Mouse (Mus musculus): ENCODE data around the gene Ankrd13a. TPM values are rescaled to one million over a fixed set of nuclear protein-coding genes. Genes with fewer than 3 reads are reported as not detected.
A peak's percentile ranks its signal among the peaks of the same experiment; 100 is the strongest.

The Ankrd13a gene
- polyA plus RNA-seq (2015; fragmentation: Nextera tagmentation; extraction: Ambion mirVana), result 31.2 and 43.1 TPM in 2 replicates

DNA sequence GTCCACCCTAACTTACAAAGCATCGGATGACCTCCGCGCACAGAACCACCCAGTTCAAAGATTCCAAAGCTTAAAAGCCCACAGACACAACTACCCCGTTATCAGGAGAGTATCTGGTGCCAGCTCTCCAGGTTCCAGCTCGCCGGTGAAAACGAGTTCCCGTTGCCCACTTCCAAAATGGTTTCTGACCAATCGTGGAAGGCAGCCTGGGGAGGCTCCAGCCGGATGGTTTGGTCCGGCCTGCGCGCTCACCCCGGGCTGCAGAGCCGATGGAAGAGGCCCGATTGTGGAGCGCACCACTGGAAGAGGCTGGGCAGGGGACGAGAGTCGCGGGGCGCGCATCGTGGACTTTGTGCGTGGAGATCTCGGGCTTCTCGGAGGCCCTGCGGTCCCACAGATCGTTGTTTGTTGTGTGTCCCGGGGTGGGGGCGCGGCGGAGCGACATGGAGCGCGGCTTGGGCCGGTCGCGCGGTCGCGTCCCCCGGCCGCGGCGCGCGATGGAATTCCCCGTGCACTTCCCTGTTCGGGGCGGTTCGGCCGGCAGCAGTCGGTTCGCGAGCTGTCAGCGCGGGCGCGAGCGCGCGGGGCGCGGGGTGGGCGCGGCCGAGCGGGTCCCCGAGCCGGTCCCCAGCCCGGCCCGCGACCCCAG lies at the start of gene Ankrd13a:
Gene Ankrd13a, plus strand, starts transcription at position 275 of the 649 bp plus-strand sequence.
- Histone ChIP-seq H3K27me3 (ENCODE audit: control insufficient read depth, insufficient read depth, low read depth, low read length) (no peaks in the 10 kb centered on the region), H3K9ac (ENCODE audit: low read length) (peak within 1 kb of the TSS; percentile 89), H3K9me3 (ENCODE audit: control insufficient read depth, low read length) (no peaks in the 10 kb centered on the region), H3K4me2 (ENCODE audit: low read depth, low read length) (peak within 1 kb of the TSS; percentile 70), H3K36me3 (ENCODE audit: control insufficient read depth, insufficient read depth, low read length) (no peaks in the 10 kb centered on the region), H3K4me1 (replicated peaks; ENCODE audit: control insufficient read depth, insufficient read depth, low read length) (peaks cover 24% of the 10 kb centered on the region), H3K27ac (ENCODE audit: low read length) (peak within 1 kb of the TSS; percentile 86), H3K4me3 (ENCODE audit: low read length) (peak within 1 kb of the TSS; percentile 74)
- WGBS, result under 1% methylated on average over 41 of the region's 73 CpGs
- peak; percentile 86 for ATAC-seq (ENCODE audit: low read depth)

DNA sequence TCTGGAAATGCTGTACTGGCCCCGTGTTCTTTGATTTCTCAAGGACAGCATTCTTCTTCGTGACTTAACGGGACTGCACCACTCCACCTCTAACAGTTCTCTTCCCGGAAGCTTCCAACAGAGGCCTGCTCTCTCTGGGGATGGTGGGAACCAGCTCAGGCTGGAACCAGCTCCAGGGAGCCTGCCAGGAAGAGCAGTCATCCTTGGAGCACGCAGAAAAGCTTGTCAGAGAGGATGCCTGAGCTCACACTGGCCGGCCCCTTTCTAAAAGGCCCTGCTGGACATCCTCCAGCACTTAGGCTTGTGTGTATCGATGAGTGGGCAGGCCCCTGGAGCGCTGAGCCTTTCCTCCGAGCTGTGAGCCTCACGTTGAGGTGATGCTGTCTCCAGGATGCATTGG lies 46.3 kb upstream of the Ankrd13a start:
- ATAC-seq (ENCODE audit: low read depth), result no peak
- no peak overlapping the region for H3K4me3 ChIP-seq (ENCODE audit: low read length)
- no peak overlapping the region for H3K27ac ChIP-seq (ENCODE audit: low read length)
- peaks cover 18% of the 10 kb centered on the region for H3K36me3 ChIP-seq (ENCODE audit: control insufficient read depth, insufficient read depth, low read length)
- no peak overlapping the region for H3K9ac ChIP-seq (ENCODE audit: low read length)
- H3K4me1 ChIP-seq (replicated peaks; ENCODE audit: control insufficient read depth, insufficient read depth, low read length), result no peaks in the 10 kb centered on the region
- H3K9me3 ChIP-seq (ENCODE audit: control insufficient read depth, low read length), result peaks cover 3% of the 10 kb centered on the region; the same call in 1 of the 2 replicates
- 73% methylated on average over 10 of the region's 10 CpGs for WGBS
- H3K27me3 ChIP-seq (ENCODE audit: control insufficient read depth, insufficient read depth, low read depth, low read length), result no peaks in the 10 kb centered on the region
- no peak overlapping the region for H3K4me2 ChIP-seq (ENCODE audit: low read depth, low read length)

- ATAC-seq (ENCODE audit: low read depth), result no peak
- Histone ChIP-seq H3K4me2 (ENCODE audit: low read depth, low read length) (no peak overlapping the region), H3K27me3 (ENCODE audit: control insufficient read depth, insufficient read depth, low read depth, low read length) (no peaks in the 10 kb centered on the region), H3K9ac (ENCODE audit: low read length) (no peak overlapping the region), H3K27ac (ENCODE audit: low read length) (no peak overlapping the region), H3K36me3 (ENCODE audit: control insufficient read depth, insufficient read depth, low read length) (peaks cover 29% of the 10 kb centered on the region), H3K4me3 (ENCODE audit: low read length) (no peak overlapping the region), H3K9me3 (ENCODE audit: control insufficient read depth, low read length) (no peaks in the 10 kb centered on the region), H3K4me1 (replicated peaks; ENCODE audit: control insufficient read depth, insufficient read depth, low read length) (no peaks in the 10 kb centered on the region)
- WGBS, result 68% methylated on average over 10 of the region's 10 CpGs
These were observed 44.3 kb upstream of the Ankrd13a start for GRCm38 (mm10) chr5:114730129-114730528.

- no peak for ATAC-seq (ENCODE audit: low read depth)
- Histone ChIP-seq H3K4me1 (replicated peaks; ENCODE audit: control insufficient read depth, insufficient read depth, low read length) (no peaks in the 10 kb centered on the region), H3K4me2 (ENCODE audit: low read depth, low read length) (no peak overlapping the region), H3K36me3 (ENCODE audit: control insufficient read depth, insufficient read depth, low read length) (peaks cover 34% of the 10 kb centered on the region), H3K9ac (ENCODE audit: low read length) (no peak overlapping the region), H3K9me3 (ENCODE audit: control insufficient read depth, low read length) (no peaks in the 10 kb centered on the region), H3K27ac (ENCODE audit: low read length) (no peak overlapping the region), H3K4me3 (ENCODE audit: low read length) (no peak overlapping the region), H3K27me3 (ENCODE audit: control insufficient read depth, insufficient read depth, low read depth, low read length) (no peaks in the 10 kb centered on the region)
- WGBS, result 71% methylated on average over 6 of the region's 6 CpGs
These were observed 43.0 kb upstream of the Ankrd13a start for GRCm38 (mm10) chr5:114731498-114731897.

GRCm38 (mm10) chr5:114731969-114732368 lies 42.5 kb upstream of the Ankrd13a start:
- 0 out of 2 replicates have a peak, but pooled peaks cover 2% of the 10 kb centered on the region for H3K4me1 ChIP-seq (replicated peaks; ENCODE audit: control insufficient read depth, insufficient read depth, low read length)
- H3K4me2 ChIP-seq (ENCODE audit: low read depth, low read length), result no peak overlapping the region
- H3K4me3 ChIP-seq (ENCODE audit: low read length), result no peak overlapping the region
- WGBS, result 82% methylated on average over 15 of the region's 15 CpGs
- H3K27ac ChIP-seq (ENCODE audit: low read length), result no peak overlapping the region
- H3K27me3 ChIP-seq (ENCODE audit: control insufficient read depth, insufficient read depth, low read depth, low read length), result no peaks in the 10 kb centered on the region
- no peak for ATAC-seq (ENCODE audit: low read depth)
- no peak overlapping the region for H3K9ac ChIP-seq (ENCODE audit: low read length)
- no peaks in the 10 kb centered on the region for H3K9me3 ChIP-seq (ENCODE audit: control insufficient read depth, low read length)
- peaks cover 35% of the 10 kb centered on the region for H3K36me3 ChIP-seq (ENCODE audit: control insufficient read depth, insufficient read depth, low read length)

GRCm38 (mm10) chr5:114733606-114734005 lies 40.9 kb upstream of the Ankrd13a start:
- no peak overlapping the region for H3K27ac ChIP-seq (ENCODE audit: low read length)
- WGBS, result 93% methylated on average over 15 of the region's 15 CpGs
- ATAC-seq (ENCODE audit: low read depth), result no peak
- no peak overlapping the region for H3K4me2 ChIP-seq (ENCODE audit: low read depth, low read length)
- H3K4me1 ChIP-seq (replicated peaks; ENCODE audit: control insufficient read depth, insufficient read depth, low read length), result peaks cover 12% of the 10 kb centered on the region; the same call in 1 of the 2 replicates
- no peak overlapping the region for H3K9ac ChIP-seq (ENCODE audit: low read length)
- no peaks in the 10 kb centered on the region for H3K9me3 ChIP-seq (ENCODE audit: control insufficient read depth, low read length)
- H3K27me3 ChIP-seq (ENCODE audit: control insufficient read depth, insufficient read depth, low read depth, low read length), result no peaks in the 10 kb centered on the region
- no peak overlapping the region for H3K4me3 ChIP-seq (ENCODE audit: low read length)
- H3K36me3 ChIP-seq (ENCODE audit: control insufficient read depth, insufficient read depth, low read length), result peaks cover 46% of the 10 kb centered on the region

GRCm38 (mm10) chr5:114737090-114737887 lies 37.2 kb upstream of the Ankrd13a start:
- H3K4me1 ChIP-seq (replicated peaks; ENCODE audit: control insufficient read depth, insufficient read depth, low read length), result peaks cover 15% of the 10 kb centered on the region
- no peaks in the 10 kb centered on the region for H3K27me3 ChIP-seq (ENCODE audit: control insufficient read depth, insufficient read depth, low read depth, low read length)
- H3K36me3 ChIP-seq (ENCODE audit: control insufficient read depth, insufficient read depth, low read length), result peaks cover 49% of the 10 kb centered on the region
- H3K9me3 ChIP-seq (ENCODE audit: control insufficient read depth, low read length), result no peaks in the 10 kb centered on the region
- H3K4me3 ChIP-seq (ENCODE audit: low read length), result no peak overlapping the region
- no peak overlapping the region for H3K27ac ChIP-seq (ENCODE audit: low read length)
- peak; percentile 53 for ATAC-seq (ENCODE audit: low read depth)
- WGBS, result 61% methylated on average over 21 of the region's 21 CpGs
- H3K4me2 ChIP-seq (ENCODE audit: low read depth, low read length), result no peak overlapping the region
- no peak overlapping the region for H3K9ac ChIP-seq (ENCODE audit: low read length)

DNA sequence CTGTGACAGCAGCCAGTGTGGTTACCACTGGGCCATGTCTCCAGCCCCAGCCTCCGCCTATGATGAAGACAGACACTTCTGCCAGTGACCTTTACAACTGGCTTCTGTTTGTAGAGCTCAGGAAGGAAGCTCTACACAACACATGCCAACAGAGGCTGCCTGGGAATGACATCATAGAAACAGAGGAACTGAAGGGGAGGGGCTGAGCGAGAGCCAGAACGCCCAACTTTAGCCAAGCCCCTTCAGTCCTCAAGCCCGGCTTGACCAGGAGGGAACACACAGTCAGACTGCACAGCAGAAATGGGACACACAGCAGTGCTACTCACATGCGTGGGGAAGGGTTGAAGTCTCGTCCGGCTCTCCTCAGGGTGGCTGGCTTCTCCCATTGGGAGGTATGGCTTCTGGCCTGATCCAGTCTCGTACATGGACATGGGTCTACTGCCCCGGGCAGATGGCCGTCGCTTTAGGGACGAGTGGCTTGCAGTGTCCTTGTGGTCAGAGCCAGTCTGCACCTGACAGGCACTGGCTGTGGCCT lies 35.7 kb upstream of the Ankrd13a start:
- Histone ChIP-seq H3K27ac (ENCODE audit: low read length) (peak overlapping the region; percentile 50), H3K4me3 (ENCODE audit: low read length) (no peak overlapping the region), H3K4me1 (replicated peaks; ENCODE audit: control insufficient read depth, insufficient read depth, low read length) (peaks cover 15% of the 10 kb centered on the region), H3K36me3 (ENCODE audit: control insufficient read depth, insufficient read depth, low read length) (peaks cover 53% of the 10 kb centered on the region), H3K9me3 (ENCODE audit: control insufficient read depth, low read length) (no peaks in the 10 kb centered on the region), H3K9ac (ENCODE audit: low read length) (no peak overlapping the region), H3K27me3 (ENCODE audit: control insufficient read depth, insufficient read depth, low read depth, low read length) (no peaks in the 10 kb centered on the region), H3K4me2 (ENCODE audit: low read depth, low read length) (no peak overlapping the region)
- 70% methylated on average over 12 of the region's 12 CpGs for WGBS
- ATAC-seq (ENCODE audit: low read depth), result peak; percentile 90

GRCm38 (mm10) chr5:114740595-114740994 lies 33.9 kb upstream of the Ankrd13a start:
- no peak for ATAC-seq (ENCODE audit: low read depth)
- H3K4me1 ChIP-seq (replicated peaks; ENCODE audit: control insufficient read depth, insufficient read depth, low read length), result peaks cover 15% of the 10 kb centered on the region
- H3K27ac ChIP-seq (ENCODE audit: low read length), result no peak overlapping the region
- H3K9me3 ChIP-seq (ENCODE audit: control insufficient read depth, low read length), result no peaks in the 10 kb centered on the region
- H3K4me2 ChIP-seq (ENCODE audit: low read depth, low read length), result no peak overlapping the region
- WGBS, result 59% methylated on average over 4 of the region's 4 CpGs
- H3K27me3 ChIP-seq (ENCODE audit: control insufficient read depth, insufficient read depth, low read depth, low read length), result no peaks in the 10 kb centered on the region
- no peak overlapping the region for H3K4me3 ChIP-seq (ENCODE audit: low read length)
- H3K36me3 ChIP-seq (ENCODE audit: control insufficient read depth, insufficient read depth, low read length), result peaks cover 57% of the 10 kb centered on the region
- H3K9ac ChIP-seq (ENCODE audit: low read length), result 0 out of 2 replicates have a peak overlapping the region, but pooled peaks have one; percentile 9
